29 mouse cellular contexts compared by ENCODE assay signal in genomic region chr13:63066607-63067006, GRCm38 (mm10).
A peak's percentile ranks its signal among the peaks of the same experiment; 100 is the strongest.
DNase-seq lines count a peak whose midpoint lies in the region; ATAC-seq and TF ChIP-seq lines count a peak whose summit lies in the region.
"Had no signal": no experiment of that assay in that cellular context is flagged by ENCODE, and none has a peak within 500 bp of the region (broad histone marks: within the 10 kb centered on the region; RNA-seq: fewer than 3 reads in every experiment).

No protein-coding gene starts in this region.

- H3K9ac ChIP-seq in embryonic facial prominence, embryonic 15.5 days: no peak overlapping the region
- H3K9ac ChIP-seq in stomach, embryonic 15.5 days: no peak overlapping the region
- no peak overlapping the region for H3K9ac ChIP-seq in stomach, postnatal 0 days (ENCODE audit: low read length)
- H3K9ac ChIP-seq in intestine, embryonic 16.5 days (ENCODE audit: low read depth, low read length): no peak overlapping the region
- H3K9ac ChIP-seq: embryonic facial prominence, embryonic 12.5 days; forebrain, embryonic 13.5 days; heart, embryonic 12.5 days; liver, embryonic 12.5 days; neural tube, embryonic 12.5 days had no signal

- TF ChIP-seq EP300 in stomach, postnatal 0 days (optimal IDR thresholded peaks at IDR 0.05): no peak

- 43% methylated on average over 1 of the region's 1 CpGs for WGBS in embryonic facial prominence, embryonic 15.5 days
- 79% methylated on average over 1 of the region's 1 CpGs for WGBS in embryonic facial prominence, embryonic 10.5 days
- WGBS in stomach, embryonic 15.5 days: 67% methylated on average over 1 of the region's 1 CpGs
- WGBS in stomach, postnatal 0 days: 35% methylated on average over 1 of the region's 1 CpGs
- WGBS in intestine, embryonic 16.5 days: 76% methylated on average over 1 of the region's 1 CpGs
- WGBS in cerebellum, adult 2 months: 85% methylated on average over 1 of the region's 1 CpGs

- H3K4me2 ChIP-seq in embryonic facial prominence, embryonic 15.5 days (replicated peaks): no peak overlapping the region
- H3K4me2 ChIP-seq in stomach, embryonic 15.5 days: no peak overlapping the region
- H3K4me2 ChIP-seq in stomach, postnatal 0 days (replicated peaks; ENCODE audit: low read depth): no peak overlapping the region
- no peak overlapping the region for H3K4me2 ChIP-seq in intestine, embryonic 16.5 days (ENCODE audit: low read depth, low read length)
- H3K4me2 ChIP-seq: embryonic facial prominence, embryonic 12.5 days; forebrain, embryonic 13.5 days; heart, embryonic 12.5 days; liver, embryonic 12.5 days; neural tube, embryonic 12.5 days had no signal

- no peak for TF ChIP-seq CTCF in stomach, postnatal 0 days (IDR thresholded peaks at IDR 0.05; ENCODE audit: low read depth)
- TF ChIP-seq CTCF in cerebellum, adult 2 months (IDR thresholded peaks at IDR 0.05; ENCODE audit: borderline replicate concordance, insufficient read depth, low read depth, low read length): no peak

- no peak for DNase-seq in embryonic facial prominence, embryonic 10.5 days (ENCODE audit: low spot score)
- no peak for DNase-seq in stomach, postnatal 0 days (ENCODE audit: low spot score)
- DNase-seq in Muller cell, postnatal 12 days (ENCODE audit: inconsistent ontology term): no peak
- DNase-seq in left cerebral cortex, postnatal 10 days (ENCODE audit: extremely low spot score in 1 of 2, low spot score in 2 of 2): no peak
- DNase-seq in cerebellum, adult 2 months: no peak
- DNase-seq: adrenal gland, postnatal 25 days; cerebellum, adult 11-12 months; cerebellum, postnatal 14 days; heart, postnatal 10 days; kidney, adult 11 months; layer of hippocampus, adult 9-11 months; lung, adult 18-20 months; lung, postnatal 14 days; midbrain, embryonic 14.5 days; right cerebral cortex, postnatal 14 days; spleen, adult 18-20 months; thymus, adult 2 months; thymus, postnatal 4 days had no signal

- no peak overlapping the region for H3K4me3 ChIP-seq in embryonic facial prominence, embryonic 15.5 days (replicated peaks)
- H3K4me3 ChIP-seq in embryonic facial prominence, embryonic 10.5 days: no peak overlapping the region
- no peak overlapping the region for H3K4me3 ChIP-seq in stomach, embryonic 15.5 days (replicated peaks)
- no peak overlapping the region for H3K4me3 ChIP-seq in stomach, postnatal 0 days (ENCODE audit: low read depth, low read length)
- H3K4me3 ChIP-seq in intestine, embryonic 16.5 days (ENCODE audit: low read length): no peak overlapping the region
- no peak overlapping the region for H3K4me3 ChIP-seq in cerebellum, adult 2 months (replicated peaks; ENCODE audit: insufficient read depth, low read depth, low read length)
- H3K4me3 ChIP-seq: embryonic facial prominence, embryonic 12.5 days; forebrain, embryonic 13.5 days; heart, embryonic 12.5 days; hindbrain, embryonic 10.5 days; left cerebral cortex, adult 2 months; liver, embryonic 12.5 days; neural tube, embryonic 12.5 days had no signal

- no peaks in the 10 kb centered on the region for H3K27me3 ChIP-seq in embryonic facial prominence, embryonic 15.5 days
- H3K27me3 ChIP-seq in embryonic facial prominence, embryonic 10.5 days (replicated peaks; ENCODE audit: low read depth, poor library complexity, severe bottlenecking): no peaks in the 10 kb centered on the region
- no peaks in the 10 kb centered on the region for H3K27me3 ChIP-seq in stomach, embryonic 15.5 days (replicated peaks)
- H3K27me3 ChIP-seq in stomach, postnatal 0 days (ENCODE audit: control insufficient read depth, insufficient read depth, low read length): no peaks in the 10 kb centered on the region
- H3K27me3 ChIP-seq in intestine, embryonic 16.5 days (replicated peaks; ENCODE audit: control insufficient read depth, insufficient read depth, low read length): no peaks in the 10 kb centered on the region
- no peaks in the 10 kb centered on the region for H3K27me3 ChIP-seq in cerebellum, adult 2 months (ENCODE audit: control insufficient read depth, insufficient read depth, low read length)
- H3K27me3 ChIP-seq: embryonic facial prominence, embryonic 12.5 days; forebrain, embryonic 13.5 days; heart, embryonic 12.5 days; liver, embryonic 12.5 days; neural tube, embryonic 12.5 days had no signal

- intact Hi-C loops in left cerebral cortex, postnatal 10 days (cut with DNase I): no loop called here

- no peak for ATAC-seq in embryonic facial prominence, embryonic 15.5 days (ENCODE audit: insufficient number of reproducible peaks, low FRiP score, low TSS enrichment, low read depth)
- no peak for ATAC-seq in stomach, embryonic 15.5 days (ENCODE audit: insufficient read depth, low FRiP score, low read depth)
- ATAC-seq in stomach, postnatal 0 days (ENCODE audit: low FRiP score, low TSS enrichment): no peak
- peak; percentile 37; the same call in 1 of the 2 replicates for ATAC-seq in intestine, embryonic 16.5 days
- ATAC-seq: forebrain, embryonic 13.5 days; hindbrain, embryonic 16.5 days; liver, embryonic 12.5 days had no signal

- H3K27ac ChIP-seq in embryonic facial prominence, embryonic 15.5 days (replicated peaks): peak overlapping the region; percentile 63
- no peak overlapping the region for H3K27ac ChIP-seq in embryonic facial prominence, embryonic 10.5 days (replicated peaks)
- H3K27ac ChIP-seq in stomach, embryonic 15.5 days: peak overlapping the region; percentile 4; the same call in 1 of the 2 replicates
- no peak overlapping the region for H3K27ac ChIP-seq in stomach, postnatal 0 days (replicated peaks)
- no peak overlapping the region for H3K27ac ChIP-seq in intestine, embryonic 16.5 days (ENCODE audit: low read length)
- no peak overlapping the region for H3K27ac ChIP-seq in cerebellum, adult 2 months (ENCODE audit: insufficient read depth, low read length)
- H3K27ac ChIP-seq: embryonic facial prominence, embryonic 12.5 days; forebrain, embryonic 13.5 days; hindbrain, embryonic 10.5 days; left cerebral cortex, adult 2 months; liver, embryonic 12.5 days; neural tube, embryonic 12.5 days had no signal

- no peak for TF ChIP-seq POLR2A in cerebellum, adult 2 months (IDR thresholded peaks at IDR 0.05; ENCODE audit: borderline replicate concordance, insufficient read depth, low read length)

- H3K36me3 ChIP-seq in embryonic facial prominence, embryonic 15.5 days: no peaks in the 10 kb centered on the region
- H3K36me3 ChIP-seq in embryonic facial prominence, embryonic 10.5 days (replicated peaks): no peaks in the 10 kb centered on the region
- no peaks in the 10 kb centered on the region for H3K36me3 ChIP-seq in stomach, embryonic 15.5 days
- no peaks in the 10 kb centered on the region for H3K36me3 ChIP-seq in stomach, postnatal 0 days (ENCODE audit: control insufficient read depth, insufficient read depth, low read length)
- no peaks in the 10 kb centered on the region for H3K36me3 ChIP-seq in intestine, embryonic 16.5 days (ENCODE audit: control insufficient read depth, insufficient read depth, low read length)
- H3K36me3 ChIP-seq: embryonic facial prominence, embryonic 12.5 days; hindbrain, embryonic 10.5 days; liver, embryonic 12.5 days; neural tube, embryonic 12.5 days had no signal

- peaks cover 13% of the 10 kb centered on the region for H3K4me1 ChIP-seq in embryonic facial prominence, embryonic 15.5 days
- H3K4me1 ChIP-seq in embryonic facial prominence, embryonic 10.5 days: peaks cover 13% of the 10 kb centered on the region
- H3K4me1 ChIP-seq in stomach, embryonic 15.5 days: no peaks in the 10 kb centered on the region
- H3K4me1 ChIP-seq in stomach, postnatal 0 days (replicated peaks; ENCODE audit: control insufficient read depth, insufficient read depth): no peaks in the 10 kb centered on the region
- H3K4me1 ChIP-seq in intestine, embryonic 16.5 days (ENCODE audit: control insufficient read depth, insufficient read depth, low read length): no peaks in the 10 kb centered on the region
- H3K4me1 ChIP-seq in cerebellum, adult 2 months (ENCODE audit: control insufficient read depth, insufficient read depth, low read length): no peaks in the 10 kb centered on the region
- H3K4me1 ChIP-seq: heart, embryonic 12.5 days; neural tube, embryonic 12.5 days had no signal

- no peaks in the 10 kb centered on the region for H3K9me3 ChIP-seq in embryonic facial prominence, embryonic 15.5 days (replicated peaks)
- no peaks in the 10 kb centered on the region for H3K9me3 ChIP-seq in embryonic facial prominence, embryonic 10.5 days
- no peaks in the 10 kb centered on the region for H3K9me3 ChIP-seq in stomach, embryonic 15.5 days
- no peaks in the 10 kb centered on the region for H3K9me3 ChIP-seq in stomach, postnatal 0 days (ENCODE audit: control insufficient read depth, low read length)
- H3K9me3 ChIP-seq in intestine, embryonic 16.5 days (ENCODE audit: control insufficient read depth, low read length): no peaks in the 10 kb centered on the region
- H3K9me3 ChIP-seq: embryonic facial prominence, embryonic 12.5 days; forebrain, embryonic 13.5 days; heart, embryonic 12.5 days; hindbrain, embryonic 10.5 days; liver, embryonic 12.5 days; neural tube, embryonic 12.5 days had no signal

Comparison
In these comparisons a context has a peak if more than half of its experiments do, and no peak if none do; other contexts are left out.
1. H3K27ac ChIP-seq: peak in embryonic facial prominence, embryonic 15.5 days (single experiment) and stomach, embryonic 15.5 days (single experiment); none in embryonic facial prominence, embryonic 10.5 days (single experiment), stomach, postnatal 0 days (single experiment), intestine, embryonic 16.5 days (single experiment) and cerebellum, adult 2 months (single experiment).